Mouse (Mus musculus) heart, postnatal 36 days (tissue): ENCODE data around the gene Ces2f. TPM values are rescaled to one million over a fixed set of nuclear protein-coding genes. Genes with fewer than 3 reads are reported as not detected.

Experiments
- total RNA-seq, 2 experiments: library from RNA; stranded (reverse); gene quantifications; 2 replicates each; pipeline ENCODE4 v1.2.3; 2021

Ces2f gene
- total RNA-seq, 2 experiments from 2014 or later: not detected

Other genes with a start within 250 kb of the Ces2f start
- not detected for gene Ces2a, start 213.4 kb upstream of the Ces2f start, total RNA-seq
- gene Ces2b, start 115.8 kb upstream of the Ces2f start, total RNA-seq: under 1 TPM; 0.22 to 0.28 TPM
- gene Ces2c, start 100.3 kb upstream of the Ces2f start, total RNA-seq: not detected
- gene Ces2e, start 21.1 kb upstream of the Ces2f start, total RNA-seq: 1 to 10 TPM; 1.2 to 1.5 TPM
- gene Ces2g, start 14.4 kb downstream of the Ces2f start, total RNA-seq: 1 to 10 TPM; 2.9 to 4.1 TPM
- gene Ces2h, start 53.5 kb downstream of the Ces2f start, total RNA-seq: not detected
- not detected for gene Ces3a, start 101.2 kb downstream of the Ces2f start, total RNA-seq
- not detected for gene Ces3b, start 136.4 kb downstream of the Ces2f start, total RNA-seq
- gene Ces4a, start 184.4 kb downstream of the Ces2f start, total RNA-seq: not detected
- 10 to 100 TPM; 21.5 to 24.1 TPM for gene Cbfb, start 223.3 kb downstream of the Ces2f start, total RNA-seq